Mouse (Mus musculus) thymus, adult 2 months (tissue): ENCODE measurements at regions not wholly inside any gene's neighbourhood (a gene's known extent, or its start where the extent isn't known, plus 50 kb on each side); places are given as distances from the start of the nearest gene placed in this dataset.

Experiments used
- DNase-seq: peaks from one replicate; pipeline ENCODE4 v3.0.0; 2021
- H3K27ac ChIP-seq: fragments of 200-500 bp; 2 replicates; pipeline ENCODE4 v1.5.1; 2012; ENCODE audit warnings: low read length, control low read depth; ENCODE audit not compliant: control insufficient read depth, insufficient read depth
- H3K27me3 ChIP-seq: fragments of 200-500 bp; 2 replicates; pipeline ENCODE4 v1.6.1; 2012; ENCODE audit warnings: mild to moderate bottlenecking, low read length, moderate library complexity, mixed read lengths; ENCODE audit not compliant: control insufficient read depth, insufficient read depth
- H3K36me3 ChIP-seq: fragments of 200-500 bp; 2 replicates; pipeline ENCODE4 v1.6.1; 2012; ENCODE audit warnings: mild to moderate bottlenecking, low read length, moderate library complexity; ENCODE audit not compliant: control insufficient read depth, insufficient read depth
- H3K4me1 ChIP-seq: fragments of 200-500 bp; replicated peaks from 2 replicates; pipeline ENCODE4 v1.6.1; 2012; ENCODE audit warnings: low read length; ENCODE audit not compliant: control insufficient read depth, insufficient read depth
- H3K4me3 ChIP-seq: fragments of 200-500 bp; 2 replicates; pipeline ENCODE4 v1.5.1; 2012; ENCODE audit warnings: mild to moderate bottlenecking, low read length, control low read depth, moderate library complexity; ENCODE audit not compliant: control insufficient read depth, insufficient read depth
- CTCF ChIP-seq: fragments of 200-500 bp; IDR thresholded peaks from 2 replicates; pipeline ENCODE4 v1.5.1; 2012; ENCODE audit warnings: mild to moderate bottlenecking, control low read depth, low read length, moderate library complexity, borderline replicate concordance; ENCODE audit not compliant: control insufficient read depth, poor library complexity, insufficient read depth; ENCODE audit errors: extremely low read depth
- POLR2A ChIP-seq: fragments of 200-500 bp; IDR thresholded peaks from 2 replicates; pipeline ENCODE4 v1.6.1; 2012; ENCODE audit warnings: mild to moderate bottlenecking, low read length, control low read depth, moderate library complexity; ENCODE audit not compliant: control insufficient read depth, poor library complexity, insufficient read depth; ENCODE audit errors: extremely low read depth
- WGBS: fragments of 180-500 bp; shearing (Covaris S2); methylation state at CpG from one replicate; pipeline ENCODE4 v1.1.7; 2018; 5-methylcytosine and 5-hydroxymethylcytosine counted together

DNA sequence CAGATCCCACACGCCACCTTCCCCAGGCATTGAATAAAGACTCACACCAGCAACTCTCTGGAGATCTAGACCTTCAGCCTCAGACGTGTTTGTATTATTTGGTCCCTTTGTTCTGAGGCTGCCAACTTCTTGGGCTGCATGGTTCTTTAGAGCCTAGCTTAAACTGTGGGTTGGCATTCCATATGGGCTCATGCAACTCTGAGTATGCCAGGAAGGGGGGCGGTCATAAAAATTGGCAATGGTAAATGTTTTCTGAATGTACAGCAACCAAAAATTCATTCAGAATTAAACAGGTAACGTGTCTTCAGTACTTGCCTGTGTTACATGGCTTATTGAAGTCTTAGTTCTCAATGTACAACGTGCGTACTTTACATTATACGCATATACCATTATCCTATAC lies 103.1 kb downstream of the Dusp6 start:
- Histone ChIP-seq H3K36me3 (no peaks in the 10 kb centered on the region), H3K4me1 (no peaks in the 10 kb centered on the region), H3K27ac (no peak overlapping the region), H3K4me3 (no peak overlapping the region), H3K27me3 (no peaks in the 10 kb centered on the region)
- TF ChIP-seq CTCF = no peak
- TF ChIP-seq POLR2A = no peak
- 96% methylated on average over 7 of the region's 7 CpGs for WGBS
- no peak for DNase-seq

DNA sequence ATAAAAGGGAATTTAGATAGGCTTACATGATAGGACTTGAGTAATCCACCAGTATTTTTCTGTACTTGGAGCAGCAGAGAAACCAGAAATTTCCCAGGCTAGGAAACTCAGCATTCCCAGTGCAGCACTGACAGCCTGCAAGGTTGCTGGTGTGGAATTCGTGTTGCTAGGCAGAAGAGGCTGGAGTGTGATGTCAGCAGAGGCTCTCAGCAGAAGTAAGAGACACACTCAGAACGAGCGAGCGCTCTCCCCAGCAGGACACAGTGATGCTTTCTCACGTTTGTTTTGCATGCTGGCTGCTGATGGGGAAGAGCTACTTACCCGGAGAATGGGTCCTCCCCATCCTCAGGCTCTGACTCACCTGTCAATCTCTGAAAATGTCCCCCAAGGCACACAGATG lies 104.7 kb downstream of the Dusp6 start:
- no peak for DNase-seq
- no peaks in the 10 kb centered on the region for H3K4me1 ChIP-seq
- H3K36me3 ChIP-seq = no peaks in the 10 kb centered on the region
- 91% methylated on average over 6 of the region's 6 CpGs for WGBS
- no peaks in the 10 kb centered on the region for H3K27me3 ChIP-seq
- no peak overlapping the region for H3K27ac ChIP-seq
- no peak overlapping the region for H3K4me3 ChIP-seq
- TF ChIP-seq CTCF (no peak), POLR2A (no peak)

- TF ChIP-seq POLR2A (no peak), CTCF (no peak)
- DNase-seq = peak; percentile 12
- peaks cover 2% of the 10 kb centered on the region; the same call in 1 of the 2 replicates for H3K4me1 ChIP-seq
- H3K27ac ChIP-seq = no peak overlapping the region
- no peaks in the 10 kb centered on the region for H3K27me3 ChIP-seq
- H3K36me3 ChIP-seq = no peaks in the 10 kb centered on the region
- 65% methylated on average over 5 of the region's 5 CpGs for WGBS
- no peak overlapping the region for H3K4me3 ChIP-seq
Measured at GRCm38 (mm10) chr10:99375101-99375500, 112.1 kb downstream of the Dusp6 start.

GRCm38 (mm10) chr10:99376430-99376829 lies 113.4 kb downstream of the Dusp6 start:
- TF ChIP-seq CTCF (no peak), POLR2A (no peak)
- no peaks in the 10 kb centered on the region for H3K27me3 ChIP-seq
- H3K27ac ChIP-seq = no peak overlapping the region
- no peaks in the 10 kb centered on the region for H3K36me3 ChIP-seq
- DNase-seq = no peak
- peaks cover 2% of the 10 kb centered on the region; the same call in 1 of the 2 replicates for H3K4me1 ChIP-seq
- 95% methylated on average over 8 of the region's 8 CpGs for WGBS
- no peak overlapping the region for H3K4me3 ChIP-seq

DNA sequence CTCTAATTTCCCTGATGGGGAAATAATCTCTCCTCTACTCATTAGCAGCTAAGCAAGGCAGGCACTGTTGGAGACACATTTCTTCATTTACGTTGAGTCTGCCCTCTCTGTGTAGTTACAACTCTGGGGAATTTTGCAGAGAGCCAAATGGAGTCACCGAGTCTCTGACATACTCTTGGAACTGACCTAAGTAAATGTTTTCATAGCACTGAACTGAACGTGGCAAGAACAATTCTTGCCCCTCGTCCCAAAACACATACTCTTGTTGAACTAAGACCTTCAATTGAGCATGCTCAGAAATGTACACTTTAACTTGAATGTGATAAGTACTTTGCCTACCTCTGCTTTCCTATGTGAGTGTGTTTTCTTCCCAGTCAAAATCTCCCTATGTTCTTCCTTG lies 114.5 kb downstream of the Dusp6 start:
- peaks cover 2% of the 10 kb centered on the region; the same call in 1 of the 2 replicates for H3K4me1 ChIP-seq
- no peak for DNase-seq
- H3K4me3 ChIP-seq = no peak overlapping the region
- TF ChIP-seq POLR2A (no peak), CTCF (no peak)
- no peaks in the 10 kb centered on the region for H3K27me3 ChIP-seq
- H3K27ac ChIP-seq = no peak overlapping the region
- 94% methylated on average over 4 of the region's 4 CpGs for WGBS
- H3K36me3 ChIP-seq = no peaks in the 10 kb centered on the region

- Histone ChIP-seq H3K36me3 (no peaks in the 10 kb centered on the region), H3K4me1 (peaks cover 2% of the 10 kb centered on the region; the same call in 1 of the 2 replicates), H3K4me3 (no peak overlapping the region), H3K27ac (no peak overlapping the region), H3K27me3 (no peaks in the 10 kb centered on the region; the same call in 1 of the 2 replicates)
- WGBS = 80% methylated on average over 1 of the region's 1 CpGs
- TF ChIP-seq POLR2A (no peak), CTCF (no peak)
- DNase-seq = no peak
Measured at GRCm38 (mm10) chr10:99379156-99379555, 116.1 kb downstream of the Dusp6 start.

- Histone ChIP-seq H3K27ac (no peak overlapping the region), H3K4me1 (no peaks in the 10 kb centered on the region), H3K36me3 (no peaks in the 10 kb centered on the region), H3K4me3 (no peak overlapping the region), H3K27me3 (no peaks in the 10 kb centered on the region; the same call in 1 of the 2 replicates)
- WGBS = 62% methylated on average over 4 of the region's 4 CpGs
- TF ChIP-seq POLR2A (no peak), CTCF (no peak)
- no peak for DNase-seq
Measured at GRCm38 (mm10) chr10:99380170-99380569, 117.1 kb downstream of the Dusp6 start.
